Mouse (Mus musculus) ovary, postnatal 14 days (tissue): ENCODE results near the gene Dusp23.

Experiments
- DNase-seq: peaks from one replicate; pipeline ENCODE4 v3.0.0; 2022; ENCODE audit warnings: low spot score

The Dusp23 gene

DNA sequence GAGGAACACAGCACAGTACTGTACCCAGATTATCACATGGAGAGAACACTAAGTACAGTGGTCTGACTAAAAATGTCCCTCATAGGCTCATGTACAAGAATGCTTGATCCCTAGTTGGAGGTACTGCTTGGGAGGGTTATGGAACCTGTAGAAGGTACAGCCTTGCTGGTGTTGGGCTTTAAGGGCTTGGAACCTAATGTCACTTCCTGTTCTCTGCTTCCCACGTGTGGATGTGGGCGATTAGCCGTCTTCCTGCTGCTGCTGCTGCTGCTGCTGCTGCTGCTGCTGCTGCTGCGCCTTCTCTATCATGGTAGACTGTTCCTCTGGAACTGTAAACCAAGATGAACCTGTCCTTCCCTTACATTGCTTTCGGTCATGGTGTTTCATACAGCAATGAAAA is 9.2 kb downstream of the Dusp23 start:
- no peak for DNase-seq

DNA sequence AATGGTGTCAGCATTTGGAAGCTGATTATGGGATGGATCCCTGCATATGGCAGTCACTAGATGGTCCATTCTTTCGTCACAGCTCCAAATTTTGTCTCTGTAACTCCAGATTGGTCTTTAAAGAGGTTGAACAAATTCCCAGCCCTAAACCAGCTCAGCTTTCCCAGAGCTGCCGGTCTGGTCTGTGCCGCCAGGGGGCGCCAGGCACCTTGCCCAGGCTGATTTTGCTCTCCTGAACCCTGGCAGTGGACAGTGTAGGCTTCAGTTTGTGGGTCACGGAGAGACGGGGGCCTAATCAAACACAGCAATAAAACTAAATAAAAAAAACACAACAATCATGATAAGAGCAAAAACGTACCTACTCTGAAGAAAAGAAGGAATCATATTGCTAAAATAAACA is 13.5 kb downstream of the Dusp23 start:
- peak; percentile 69 for DNase-seq

DNA sequence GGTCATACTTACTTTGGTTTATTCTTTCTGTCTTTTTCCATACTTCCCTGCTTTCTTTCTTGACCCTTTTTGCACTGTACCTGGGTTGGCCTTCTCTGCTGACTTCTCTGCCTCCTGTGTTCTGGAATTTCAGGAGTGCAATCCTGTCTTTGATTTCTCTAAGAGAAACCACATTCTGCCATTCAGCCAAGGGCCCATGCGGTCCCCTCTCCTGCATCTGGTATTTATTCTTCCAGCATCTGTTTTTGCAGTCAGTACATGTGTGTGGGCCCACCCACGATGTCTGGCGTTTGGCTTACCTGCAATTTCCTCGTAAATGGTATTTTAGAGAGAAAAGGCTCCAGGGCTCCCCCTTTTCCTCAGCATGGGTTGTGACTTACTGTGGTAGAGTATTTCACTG is 14.6 kb downstream of the Dusp23 start:
- no peak for DNase-seq

DNA sequence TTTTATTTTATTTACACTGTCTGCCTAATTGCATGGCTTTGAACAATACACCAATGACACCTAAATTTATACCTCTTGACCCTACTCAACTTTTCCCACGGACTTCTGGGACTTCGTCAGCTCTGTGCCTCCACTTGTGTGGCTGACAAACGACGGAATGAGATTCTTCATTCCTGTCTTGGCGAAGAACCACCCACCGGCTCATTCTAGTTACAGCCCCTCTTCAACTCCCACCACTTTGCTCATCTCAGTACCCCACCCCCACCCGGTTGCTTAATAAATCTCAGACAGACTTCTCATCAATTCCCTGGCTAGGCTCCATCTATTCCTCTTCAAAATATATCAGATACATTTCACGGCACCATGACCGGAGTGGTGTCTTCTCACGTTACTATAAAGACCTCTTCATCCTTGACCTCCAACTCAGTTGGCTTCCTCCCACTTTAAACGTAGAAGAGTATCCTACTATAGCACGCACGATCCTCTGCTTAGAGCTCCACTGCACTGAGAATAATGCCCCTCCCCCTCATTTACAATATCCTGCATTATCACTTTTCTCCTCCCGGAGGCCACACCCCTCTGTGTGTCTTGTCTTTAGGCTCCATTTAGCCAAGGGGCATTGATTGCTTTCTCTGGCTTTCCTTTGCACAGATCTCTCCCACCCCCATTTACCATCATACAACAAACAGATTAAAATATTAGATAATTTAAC is 15.2 kb downstream of the Dusp23 start:
- no peak for DNase-seq

DNA sequence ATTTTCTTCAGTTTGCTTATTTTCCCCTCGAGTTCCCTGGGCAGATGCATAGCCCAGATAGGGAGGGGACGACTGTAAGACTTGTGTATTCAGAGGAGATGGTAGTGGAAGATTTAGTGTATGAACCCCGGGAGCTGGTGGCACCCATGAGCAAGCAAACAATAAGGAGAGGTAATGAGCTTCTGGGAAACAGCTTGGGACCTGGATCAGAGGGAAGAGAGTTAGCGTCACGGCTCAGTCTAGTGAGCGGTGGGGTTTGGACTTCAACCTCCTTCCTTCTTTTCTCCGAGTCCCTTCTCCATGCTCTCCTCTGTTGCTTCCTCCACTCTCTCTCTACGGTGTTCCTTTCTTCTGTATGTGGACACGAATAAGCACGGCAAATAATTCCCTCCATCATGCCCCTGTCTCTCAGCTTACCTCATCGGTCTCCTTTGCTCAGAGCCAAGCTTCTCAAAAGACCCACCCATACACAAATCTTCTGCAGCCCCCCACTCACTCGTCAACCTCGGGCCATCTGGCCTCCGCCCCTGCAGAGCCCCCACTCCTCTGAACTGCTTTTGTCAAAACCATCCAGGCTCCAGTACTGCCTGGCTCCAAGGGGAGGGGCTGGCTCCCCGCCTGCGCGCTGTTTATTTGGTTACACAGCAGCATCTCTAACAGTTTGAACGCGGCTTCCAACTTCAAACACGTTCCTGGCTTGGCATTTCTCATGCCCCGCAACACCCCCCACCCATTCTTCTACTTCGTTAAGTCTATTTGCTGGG is 16.0 kb downstream of the Dusp23 start:
- DNase-seq, result no peak

DNA sequence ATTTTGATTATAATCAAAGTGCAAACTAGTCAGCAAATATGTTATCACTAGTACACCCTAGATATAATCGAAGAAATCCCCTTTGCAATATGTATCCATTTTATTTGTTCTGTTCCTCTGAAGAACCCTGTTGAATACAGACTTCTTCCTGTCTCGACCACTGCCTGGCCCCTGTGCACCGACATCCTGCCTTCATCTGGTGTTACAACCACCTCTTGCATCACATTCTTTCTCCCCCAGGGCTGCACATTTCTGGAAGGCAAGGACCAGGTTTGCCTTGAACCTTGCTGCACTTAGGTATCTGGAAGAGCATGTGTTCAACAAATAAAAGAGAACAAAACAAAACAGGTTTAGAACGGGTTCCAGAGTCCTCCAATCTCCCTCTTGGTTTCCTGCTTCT is 17.4 kb downstream of the Dusp23 start:
- no peak for DNase-seq

DNA sequence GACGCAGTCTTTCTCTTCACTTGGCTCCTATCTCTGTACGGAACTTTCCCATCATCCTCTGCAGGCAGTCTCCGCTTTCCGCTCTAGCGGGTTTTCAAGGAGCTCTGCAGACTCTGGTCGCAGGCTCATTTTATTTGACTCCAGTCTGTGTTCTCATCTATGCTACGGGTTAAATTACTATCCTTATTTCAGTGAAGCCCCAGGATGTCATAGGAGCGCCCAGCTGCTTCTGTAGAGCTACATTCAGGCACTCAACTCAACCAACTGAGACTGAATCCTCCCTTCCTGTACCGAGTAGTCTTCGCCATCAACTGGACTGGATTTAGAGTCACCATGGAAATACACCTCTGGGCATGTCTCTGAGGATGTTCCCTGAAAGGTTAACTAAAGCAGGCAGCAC is 18.1 kb downstream of the Dusp23 start:
- DNase-seq, result no peak

DNA sequence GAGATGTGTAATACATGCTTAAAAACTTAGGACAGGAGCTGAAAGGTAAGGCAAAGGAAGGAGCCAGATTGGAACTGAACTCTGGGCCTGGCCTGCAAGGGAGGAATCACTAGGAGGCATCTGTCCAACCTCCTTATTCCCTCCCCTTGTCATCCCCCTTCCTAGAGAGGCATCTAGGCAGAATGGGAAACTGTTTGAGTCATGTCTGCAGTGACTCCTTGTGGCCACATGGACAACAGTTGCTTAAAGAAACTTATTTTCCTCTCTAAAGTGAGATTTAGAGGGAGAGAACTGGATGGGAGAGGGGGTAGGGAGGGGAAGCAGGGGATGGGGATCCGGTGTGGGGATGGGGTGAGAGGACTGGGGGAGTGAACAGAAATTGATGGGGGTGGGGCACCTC is 20.0 kb downstream of the Dusp23 start:
- DNase-seq, result no peak

DNA sequence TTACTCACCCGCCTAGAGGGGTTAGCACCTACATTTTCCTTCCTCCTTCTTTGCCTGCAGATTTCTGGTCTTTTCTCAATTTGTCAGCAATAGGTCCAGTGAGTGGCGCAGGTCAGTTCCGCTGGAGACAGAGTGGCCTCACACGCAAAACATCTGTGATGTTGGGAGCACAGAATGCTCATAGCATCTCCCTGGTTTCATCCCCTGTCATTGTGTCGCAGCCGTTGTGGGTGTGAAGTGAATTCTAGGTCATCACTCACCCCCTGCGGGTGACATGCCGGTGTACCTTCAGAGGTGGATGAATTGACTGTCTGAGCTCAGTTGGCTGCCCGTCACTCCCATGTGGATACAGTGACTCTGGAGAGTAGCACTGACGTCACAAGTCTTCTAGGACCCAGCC is 21.5 kb downstream of the Dusp23 start:
- DNase-seq, result no peak

DNA sequence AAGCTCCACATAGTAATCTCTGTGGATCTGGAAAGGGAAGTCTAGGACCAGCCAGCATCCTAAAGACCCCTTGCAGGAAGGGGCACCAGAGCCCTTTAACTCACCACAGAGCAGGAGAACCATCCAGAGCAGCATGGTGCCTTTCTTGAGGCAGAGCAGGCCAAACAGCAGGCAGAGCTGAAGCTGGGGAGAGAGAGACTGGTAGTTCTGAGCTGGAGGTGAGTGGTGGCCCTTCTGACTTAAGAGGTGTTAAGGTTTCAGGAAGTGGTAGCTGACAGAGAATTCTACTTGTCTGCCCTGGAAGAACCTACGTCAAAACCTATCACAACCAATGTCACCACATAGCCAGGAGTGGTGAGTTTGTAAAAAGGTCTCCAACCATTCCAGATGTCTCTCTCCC is 30.4 kb downstream of the Dusp23 start, which contains the start of gene Fcrl6:
TSS of gene Fcrl6 (minus strand) at position 226 of the 400 bp plus-strand sequence.
- DNase-seq, result no peak

DNA sequence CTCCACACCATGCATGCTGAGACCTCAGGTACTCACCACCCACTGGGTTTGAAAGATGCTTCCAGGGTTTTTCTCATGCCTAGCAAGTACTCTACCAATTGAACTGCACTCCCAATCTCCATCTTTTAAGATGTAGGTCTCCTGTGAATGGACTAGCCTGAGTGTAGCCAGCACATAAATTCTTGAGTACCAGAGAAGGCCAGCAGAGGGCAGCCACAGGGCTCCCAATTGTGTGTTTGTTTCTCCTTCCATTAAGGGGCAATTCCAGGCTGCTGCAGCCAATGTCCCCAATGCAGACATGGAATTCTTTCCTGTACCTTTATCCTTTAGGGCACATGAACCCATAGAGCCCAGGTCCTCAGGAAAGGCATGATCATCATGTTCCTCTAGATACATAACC is 38.3 kb downstream of the Dusp23 start:
- DNase-seq, result peak; percentile 36

DNA sequence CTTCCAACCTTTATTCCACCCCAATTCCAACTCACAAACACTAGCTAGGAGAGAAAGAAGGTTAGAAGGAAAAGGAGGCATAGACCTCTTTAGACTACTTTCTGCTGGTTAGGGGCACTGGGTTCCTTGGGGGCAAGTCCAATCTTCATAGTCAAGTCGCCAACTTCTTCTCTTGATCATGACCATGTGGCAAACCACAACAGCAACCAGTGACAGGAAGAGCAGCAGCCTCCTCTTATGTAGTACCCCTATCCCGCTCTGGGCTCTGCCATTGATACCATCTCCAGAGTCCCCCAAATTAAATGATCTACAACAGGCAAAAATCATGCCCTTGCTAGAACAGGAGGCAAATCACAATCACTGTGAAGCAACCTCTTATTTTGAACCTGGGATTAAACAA is 38.8 kb downstream of the Dusp23 start:
- DNase-seq, result no peak

DNA sequence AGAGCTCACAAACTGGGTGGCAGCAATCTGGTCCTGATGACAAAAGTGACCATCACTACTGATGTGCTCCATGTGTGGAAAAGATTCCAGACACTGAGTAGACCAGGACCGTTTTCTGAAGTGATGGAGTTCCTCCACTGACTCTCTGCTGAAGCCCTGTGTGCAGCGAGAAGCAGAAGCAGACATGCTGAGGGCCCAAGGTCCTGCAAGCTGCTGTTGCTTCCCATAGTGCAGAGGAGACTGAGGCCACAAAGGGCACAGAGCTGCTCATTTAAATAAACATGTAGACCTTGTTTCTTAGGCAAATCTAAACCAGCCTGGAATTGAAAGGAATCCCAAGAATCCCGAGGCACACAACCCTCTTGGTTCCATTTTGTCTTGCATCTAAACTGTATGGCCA is 39.4 kb downstream of the Dusp23 start:
- no peak for DNase-seq

DNA sequence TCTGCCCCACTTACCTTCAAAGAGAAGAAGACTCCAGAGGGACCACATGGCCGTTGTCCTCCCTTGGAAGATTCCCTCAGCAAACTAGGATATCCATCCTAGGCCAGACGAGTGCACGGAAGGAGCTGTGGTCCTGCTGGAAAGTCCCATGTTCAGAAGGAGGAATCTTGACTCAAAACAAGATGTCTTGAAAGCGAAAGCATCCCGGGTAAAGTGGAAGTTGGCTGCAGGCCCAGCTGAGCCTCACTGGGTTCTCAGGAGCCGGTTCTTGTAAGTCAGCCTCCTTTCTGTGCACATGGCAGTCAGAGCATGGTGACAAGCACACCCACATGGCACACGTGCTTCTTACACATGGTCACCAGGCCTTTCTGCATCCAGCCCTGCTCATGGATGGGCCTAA is 42.4 kb downstream of the Dusp23 start, which contains the start of gene Slamf8:
TSS of gene Slamf8 (minus strand) at position 184 of the 400 bp plus-strand sequence.
- no peak for DNase-seq

DNA sequence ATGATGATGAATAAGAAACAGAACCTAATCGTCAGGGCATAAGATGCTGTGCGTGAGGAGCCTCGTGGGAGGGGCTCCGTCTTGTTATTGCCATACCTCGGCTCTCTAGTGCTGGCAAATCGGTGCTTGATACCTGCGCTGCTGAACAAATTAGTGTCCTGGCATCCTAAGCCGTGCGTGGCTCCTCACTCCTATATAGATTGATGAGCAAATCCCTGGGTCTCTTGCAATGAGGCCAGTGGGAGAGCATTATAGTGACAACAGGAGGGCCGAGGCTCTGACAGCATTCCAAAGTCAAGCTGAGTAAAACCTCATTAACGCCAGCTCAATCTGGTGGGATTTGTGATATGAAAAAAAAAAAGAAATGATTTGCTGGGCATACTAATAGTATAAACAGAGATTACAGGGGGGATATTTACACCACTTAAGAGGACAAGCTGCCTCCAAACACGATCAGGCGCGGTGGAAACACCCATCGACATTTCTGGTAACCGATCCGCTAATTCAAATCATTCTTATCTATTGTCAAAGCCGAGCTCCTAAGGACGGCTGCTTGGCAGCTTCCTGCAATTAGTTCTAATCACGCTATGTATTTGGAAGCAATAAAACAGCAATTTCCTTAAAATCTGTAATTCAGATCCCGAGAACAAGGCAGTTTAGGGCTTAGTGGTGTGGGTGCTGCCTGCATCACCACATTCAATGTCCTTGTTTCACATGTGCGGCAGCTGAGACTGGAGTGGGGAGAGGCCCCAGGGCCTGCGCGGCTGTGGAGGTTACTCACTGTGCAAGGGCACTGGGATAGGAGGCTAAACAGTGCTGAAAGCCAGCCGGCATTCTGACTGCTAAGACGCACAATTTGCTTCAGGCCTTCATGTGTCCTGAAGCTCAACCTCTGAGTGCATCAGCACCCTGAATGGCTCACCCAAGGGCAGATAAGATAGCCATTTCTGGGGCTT is 46.9 kb downstream of the Dusp23 start:
- no peak for DNase-seq

DNA sequence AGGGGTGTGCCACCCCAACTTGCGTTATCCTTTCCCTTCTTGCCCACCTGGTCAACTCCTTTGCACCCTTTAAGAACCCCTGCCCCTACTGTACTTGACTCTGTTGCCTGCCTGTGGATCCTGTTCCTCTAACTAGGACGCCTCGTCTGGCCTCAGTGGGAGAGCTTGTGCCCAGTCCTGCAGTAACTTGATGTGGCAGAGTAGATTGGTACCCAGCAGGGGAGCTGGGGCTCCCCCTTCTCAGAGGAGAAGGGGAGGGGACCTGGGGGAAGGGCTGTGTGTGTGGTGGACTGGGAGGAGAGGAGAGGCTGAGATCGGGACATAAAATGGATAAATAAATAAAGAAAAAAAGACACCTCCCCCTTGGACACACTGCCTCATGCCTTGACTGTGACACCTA is 47.7 kb downstream of the Dusp23 start:
- no peak for DNase-seq

DNA sequence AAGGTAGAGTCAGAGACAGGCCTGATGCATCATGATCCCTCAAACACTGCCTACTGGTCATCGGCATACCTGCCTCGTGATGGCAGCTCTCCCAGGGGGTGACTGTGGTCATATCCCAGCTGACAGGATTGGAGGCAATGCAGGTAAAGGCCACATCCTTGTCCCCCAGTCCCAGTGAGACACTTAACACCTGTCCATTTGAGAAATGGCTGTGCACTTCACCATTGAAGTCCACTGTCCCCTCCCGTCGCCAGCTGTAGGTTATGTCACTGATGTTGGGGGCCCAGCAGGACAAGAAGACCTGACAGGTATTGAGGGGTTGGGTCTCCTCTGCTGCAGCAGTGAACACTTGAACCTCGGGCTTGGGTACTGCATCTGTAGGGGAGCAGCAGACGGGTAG is 48.5 kb downstream of the Dusp23 start:
- no peak for DNase-seq

DNA sequence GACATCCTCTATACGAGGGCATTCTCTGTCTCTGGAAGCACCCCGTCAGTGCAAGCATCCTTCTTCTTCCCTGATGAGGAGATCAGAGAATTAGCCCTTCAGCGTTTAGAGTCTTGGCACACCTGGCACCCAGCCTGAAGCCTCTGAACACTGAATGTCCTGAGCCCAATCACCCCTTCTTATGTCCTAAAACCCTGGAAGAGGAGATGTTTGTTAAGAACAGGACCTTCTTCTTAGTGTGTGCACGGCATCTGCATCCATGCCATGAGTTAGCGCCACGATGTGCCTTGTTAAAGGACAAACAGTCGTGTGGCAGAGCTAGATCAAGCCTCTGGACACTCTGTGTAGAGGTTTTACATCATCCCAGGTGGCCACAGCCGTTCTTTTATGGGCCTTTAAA is 50.3 kb downstream of the Dusp23 start:
- DNase-seq, result no peak
